Mouse (Mus musculus): ENCODE measurements around the gene Myof.

Myof gene

DNA sequence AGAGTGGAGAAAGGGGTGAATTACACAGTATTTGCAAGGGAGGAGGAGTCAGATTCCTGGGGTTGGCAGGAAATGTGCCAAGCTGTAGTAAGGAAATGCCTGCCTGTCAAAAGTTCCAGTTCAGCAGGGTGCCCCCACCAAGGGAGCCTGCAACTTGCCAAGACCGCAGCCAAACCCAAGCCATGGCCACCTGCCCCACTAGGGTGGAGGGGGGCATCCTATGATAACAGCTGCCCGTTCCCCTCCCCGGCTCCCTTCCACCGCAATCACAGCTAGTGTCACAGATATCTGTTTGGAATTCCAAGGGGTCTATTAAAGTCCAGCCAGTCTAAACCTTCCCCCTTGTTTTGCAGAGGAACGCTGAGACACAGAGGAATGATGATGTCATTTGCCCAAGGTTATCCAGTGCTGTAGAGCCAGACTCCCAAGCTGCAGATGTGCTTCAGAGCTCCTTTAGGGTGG, 1.1 kb downstream of the Myof start:
- no peak for DNase-seq (ENCODE audit: low read depth)

DNA sequence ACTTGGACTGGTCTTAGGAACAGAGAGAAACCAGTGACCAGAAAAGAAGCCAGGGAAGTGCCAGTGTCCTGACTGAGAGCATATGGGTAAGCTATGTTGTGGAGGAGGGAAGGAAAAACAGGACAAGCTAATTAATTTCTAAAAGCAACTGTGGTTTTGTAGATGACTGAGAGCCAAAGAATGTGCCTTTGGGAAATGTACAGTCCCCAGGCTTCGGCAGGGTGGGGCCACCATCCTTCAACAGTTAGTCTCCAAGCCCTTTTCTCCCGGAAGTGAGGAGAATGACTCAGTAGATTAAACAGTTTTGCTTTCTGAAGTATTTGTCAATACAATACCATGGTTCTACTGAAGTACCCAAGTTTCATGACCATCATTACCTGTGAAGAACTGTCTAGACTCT, 5.1 kb downstream of the Myof start:
- DNase-seq (ENCODE audit: low read depth) = no peak

DNA sequence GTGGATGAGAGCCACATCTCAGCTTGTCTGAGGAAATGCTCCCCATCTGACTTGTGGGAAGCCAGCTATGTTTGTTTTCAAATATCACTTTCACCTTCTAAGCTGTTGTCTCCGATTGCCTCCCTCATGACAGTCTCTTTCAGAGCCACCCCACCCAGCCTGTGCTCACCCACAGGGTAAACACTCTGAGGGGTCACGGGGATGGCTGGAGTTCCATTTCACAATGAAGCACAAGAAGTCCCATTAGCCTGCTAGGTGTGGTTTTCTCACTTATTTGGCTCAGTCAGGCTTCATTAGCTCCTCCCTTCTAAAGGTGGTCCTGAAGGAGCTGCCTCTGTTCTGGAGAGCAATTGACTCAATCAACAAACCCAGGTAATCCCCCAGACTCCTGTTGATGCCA, 7.6 kb downstream of the Myof start:
- no peak for DNase-seq (ENCODE audit: low read depth)

DNA sequence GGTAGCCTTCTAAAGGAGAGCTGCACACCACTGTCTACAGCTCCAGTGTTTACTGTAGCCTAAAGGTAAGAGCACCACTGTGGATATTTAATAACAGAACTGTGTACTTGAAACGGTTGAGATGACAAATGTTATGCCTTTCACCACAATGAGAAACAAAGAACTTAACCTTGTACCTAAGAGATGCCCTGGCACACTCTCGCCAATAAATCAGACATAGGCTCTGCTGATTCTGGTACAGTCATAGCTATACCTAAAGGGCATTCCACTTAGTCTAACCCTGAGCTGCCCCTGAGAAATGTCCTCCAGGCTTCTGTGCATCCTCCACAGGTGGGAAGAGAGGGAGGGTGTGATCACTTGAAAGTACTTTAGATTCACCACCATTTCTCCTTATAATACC, 8.7 kb downstream of the Myof start:
- no peak for DNase-seq (ENCODE audit: low read depth)

DNA sequence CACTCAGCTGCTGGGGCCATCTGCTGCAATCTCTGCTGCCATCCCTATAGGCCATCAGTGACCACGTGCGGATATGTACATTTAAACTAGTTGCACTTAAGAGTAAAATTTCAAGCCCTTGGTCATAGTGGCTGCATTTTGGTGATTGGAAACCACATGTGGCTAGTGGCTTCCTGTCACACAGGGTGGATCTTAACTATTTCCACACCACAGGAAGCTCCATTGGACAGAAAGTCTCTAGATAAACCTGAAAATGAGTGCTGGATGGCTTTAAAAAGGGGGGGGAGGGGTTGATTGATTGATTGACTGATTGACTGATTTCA, 9.7 kb downstream of the Myof start:
- no peak for DNase-seq (ENCODE audit: low read depth)

DNA sequence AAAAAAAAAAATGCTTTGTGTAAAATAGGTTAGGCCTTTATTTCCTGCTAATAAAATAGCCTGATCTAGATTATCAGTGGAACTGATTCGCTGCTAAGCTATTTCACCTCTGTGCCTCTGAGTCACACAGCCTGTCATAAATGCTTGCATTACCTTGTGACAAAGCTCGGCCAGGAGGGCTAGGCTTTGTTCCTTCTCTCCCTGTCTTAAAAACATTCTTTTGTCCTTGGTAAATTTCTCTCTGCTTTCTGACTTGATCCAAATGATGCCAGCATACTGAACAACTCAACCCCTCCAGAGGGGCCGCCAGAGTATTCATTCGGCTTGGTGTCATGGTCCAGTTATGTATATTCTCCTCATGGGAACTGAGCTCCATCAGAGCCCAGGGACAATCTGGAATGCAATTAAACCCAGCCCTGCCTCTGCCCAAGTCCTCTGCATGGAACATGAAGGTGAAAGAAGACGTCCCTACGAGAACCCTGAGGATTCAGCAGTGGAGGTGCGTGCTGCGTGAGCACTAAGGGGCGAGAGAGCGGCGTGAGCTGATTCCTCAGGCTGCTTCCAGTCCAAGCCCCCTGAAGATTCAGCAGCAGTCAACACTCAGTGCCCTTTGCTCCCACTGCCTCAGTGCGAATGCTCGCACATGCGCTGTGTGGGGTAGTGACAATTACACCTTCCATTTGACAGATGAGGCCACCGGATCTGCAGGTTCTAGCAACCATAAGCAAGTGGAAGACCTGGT, 10.2 kb downstream of the Myof start:
- no peak for DNase-seq (ENCODE audit: low read depth)

DNA sequence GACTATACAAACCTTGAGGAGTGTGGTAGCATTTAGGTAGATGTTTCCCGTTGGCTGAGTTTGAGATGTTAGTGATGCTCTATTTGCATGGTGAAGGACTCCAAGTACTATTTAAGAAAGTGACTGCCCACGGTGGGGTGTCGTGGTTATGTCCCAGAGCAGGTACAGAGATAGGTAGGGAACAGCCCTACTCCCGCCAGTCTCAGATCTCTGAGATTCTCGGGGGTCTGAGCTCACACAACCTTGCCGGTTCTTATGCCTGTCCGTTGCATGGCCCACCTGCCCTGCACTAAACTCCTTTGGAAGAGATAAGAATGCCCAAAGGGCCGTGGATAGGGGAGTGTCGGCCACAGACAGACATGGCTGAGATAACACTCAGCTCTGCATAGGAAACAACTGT, 12.2 kb downstream of the Myof start:
- no peak for DNase-seq (ENCODE audit: low read depth)

DNA sequence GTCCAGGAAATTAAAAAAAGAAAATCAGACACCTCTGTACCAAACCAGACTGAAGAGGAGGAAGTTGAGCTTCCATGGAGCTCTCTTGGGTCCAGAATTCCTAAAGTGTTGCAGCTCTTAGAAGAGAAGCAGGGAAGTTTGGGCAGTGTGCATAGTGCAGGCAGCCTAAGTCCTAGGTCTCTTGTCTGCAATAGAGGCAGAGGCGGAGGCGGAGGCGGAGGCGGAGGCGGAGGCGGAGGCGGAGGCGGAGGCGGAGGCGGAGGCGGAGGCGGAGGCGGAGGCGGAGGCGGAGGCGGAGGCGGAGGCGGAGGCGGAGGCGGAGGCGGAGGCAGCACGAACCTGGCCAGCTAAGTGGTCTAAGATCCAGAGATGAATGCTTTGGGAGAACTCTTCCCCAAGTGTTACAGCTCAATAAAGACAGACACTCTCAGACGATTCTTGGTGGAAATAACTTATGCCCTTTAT, 12.7 kb downstream of the Myof start:
- DNase-seq (ENCODE audit: low read depth) = no peak

DNA sequence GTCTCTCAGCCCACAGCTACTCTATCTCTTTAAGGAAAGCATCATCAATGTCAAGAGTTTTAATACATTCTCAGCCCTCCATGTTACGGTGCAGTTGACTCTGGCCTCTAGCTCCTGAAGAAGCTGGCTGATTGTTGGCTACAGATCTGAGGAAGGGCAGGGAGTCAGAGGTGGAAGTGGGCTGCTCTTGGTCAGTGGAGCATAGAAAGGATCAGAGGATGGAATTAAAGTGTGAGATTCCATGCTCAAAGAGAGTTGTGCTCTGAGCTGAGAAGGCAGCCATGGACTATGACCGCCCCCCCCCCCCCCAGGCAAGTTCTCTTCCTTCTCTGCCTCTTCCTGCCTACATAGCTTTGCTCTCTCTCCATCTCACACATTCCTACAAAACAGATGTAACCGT, 13.5 kb downstream of the Myof start:
- no peak for DNase-seq (ENCODE audit: low read depth)

DNA sequence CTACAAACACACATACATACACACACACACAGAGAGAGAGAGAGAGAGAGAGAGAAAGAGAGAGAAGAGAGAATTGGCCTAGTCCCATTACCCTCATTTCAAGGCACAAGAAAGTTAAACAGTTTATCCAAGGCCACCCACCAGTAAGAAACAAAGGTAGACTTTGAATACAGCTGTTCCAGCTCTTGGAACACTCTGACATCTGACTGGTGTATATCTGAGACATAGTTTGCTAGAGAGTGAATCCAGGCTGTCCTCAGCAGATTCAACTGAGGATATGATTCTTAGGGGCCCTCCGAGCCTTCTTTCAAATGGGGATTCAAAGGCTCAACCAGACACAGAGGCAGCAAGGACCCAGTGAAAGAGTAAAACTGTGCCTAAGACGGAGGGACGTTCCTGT, 14.1 kb downstream of the Myof start:
- no peak for DNase-seq (ENCODE audit: low read depth)

DNA sequence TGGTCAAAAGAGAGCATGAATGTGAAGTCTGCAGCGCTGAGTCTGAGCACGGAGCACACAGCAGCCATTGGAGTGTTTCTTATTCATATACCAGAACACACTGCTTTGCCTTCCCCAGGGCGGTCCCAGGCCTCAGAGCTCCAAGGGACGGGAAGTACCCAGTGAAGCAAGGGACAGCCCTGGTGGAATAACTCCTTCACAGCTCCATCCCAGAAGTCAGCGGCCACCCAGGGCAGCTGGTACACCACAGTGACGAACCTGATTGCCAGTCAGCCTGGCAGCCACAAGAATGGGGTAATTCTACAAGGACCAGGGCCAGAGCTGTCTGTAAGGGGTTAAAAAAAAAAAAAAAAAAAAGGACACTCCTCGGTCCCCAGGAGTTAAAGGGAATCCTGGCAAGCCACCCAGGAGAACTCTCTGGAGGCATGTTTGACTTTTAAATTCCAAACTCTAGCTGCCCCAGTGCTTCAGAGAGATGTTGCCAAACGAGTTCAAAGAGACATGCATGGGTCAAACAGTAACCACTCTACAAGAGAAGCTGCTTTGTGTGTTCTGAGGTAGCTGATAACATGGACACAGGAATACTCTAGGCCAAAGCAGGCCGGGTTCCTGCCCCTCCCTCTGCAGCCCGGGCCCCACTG, 15.4 kb downstream of the Myof start:
- no peak for DNase-seq (ENCODE audit: low read depth)

DNA sequence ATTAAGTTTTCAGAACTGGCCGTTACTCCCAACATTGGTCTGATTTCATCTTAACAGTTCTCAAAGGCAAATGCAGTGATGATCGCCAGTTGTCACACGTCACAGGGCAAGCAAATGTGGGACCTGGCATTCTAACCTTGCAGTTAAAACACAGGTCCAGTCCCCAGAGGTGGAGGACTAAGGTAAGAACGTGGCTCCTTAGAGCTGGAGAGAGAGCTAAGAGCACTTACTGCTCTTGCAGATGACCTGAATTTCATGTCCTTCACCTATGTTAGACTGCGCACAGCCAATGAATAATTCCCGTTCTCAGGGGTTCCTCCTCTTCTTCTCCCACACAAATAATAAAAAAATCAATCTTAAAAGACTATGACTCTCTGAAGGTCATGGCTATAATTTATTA, 16.0 kb downstream of the Myof start:
- no peak for DNase-seq (ENCODE audit: low read depth)

DNA sequence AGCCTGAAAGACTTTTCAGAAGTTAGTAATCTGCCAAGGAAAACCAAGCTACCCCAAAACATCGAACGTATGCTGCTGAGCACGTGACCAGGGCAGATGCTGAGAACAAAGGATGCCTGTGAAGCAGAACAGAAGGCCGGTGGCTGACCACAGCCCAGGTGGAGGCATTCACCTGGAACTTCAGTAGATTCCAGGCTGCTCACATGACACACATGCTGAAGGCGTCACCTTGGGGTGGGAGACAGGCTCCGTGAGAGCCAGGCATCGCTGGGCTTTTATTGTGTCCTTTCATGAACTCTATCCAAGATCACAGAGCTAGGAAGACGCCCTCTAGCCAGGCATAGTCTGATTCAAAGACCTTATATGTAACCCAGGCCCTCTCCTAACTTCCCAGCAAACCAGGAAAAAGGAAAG, 17.2 kb downstream of the Myof start:
- no peak for DNase-seq (ENCODE audit: low read depth)

DNA sequence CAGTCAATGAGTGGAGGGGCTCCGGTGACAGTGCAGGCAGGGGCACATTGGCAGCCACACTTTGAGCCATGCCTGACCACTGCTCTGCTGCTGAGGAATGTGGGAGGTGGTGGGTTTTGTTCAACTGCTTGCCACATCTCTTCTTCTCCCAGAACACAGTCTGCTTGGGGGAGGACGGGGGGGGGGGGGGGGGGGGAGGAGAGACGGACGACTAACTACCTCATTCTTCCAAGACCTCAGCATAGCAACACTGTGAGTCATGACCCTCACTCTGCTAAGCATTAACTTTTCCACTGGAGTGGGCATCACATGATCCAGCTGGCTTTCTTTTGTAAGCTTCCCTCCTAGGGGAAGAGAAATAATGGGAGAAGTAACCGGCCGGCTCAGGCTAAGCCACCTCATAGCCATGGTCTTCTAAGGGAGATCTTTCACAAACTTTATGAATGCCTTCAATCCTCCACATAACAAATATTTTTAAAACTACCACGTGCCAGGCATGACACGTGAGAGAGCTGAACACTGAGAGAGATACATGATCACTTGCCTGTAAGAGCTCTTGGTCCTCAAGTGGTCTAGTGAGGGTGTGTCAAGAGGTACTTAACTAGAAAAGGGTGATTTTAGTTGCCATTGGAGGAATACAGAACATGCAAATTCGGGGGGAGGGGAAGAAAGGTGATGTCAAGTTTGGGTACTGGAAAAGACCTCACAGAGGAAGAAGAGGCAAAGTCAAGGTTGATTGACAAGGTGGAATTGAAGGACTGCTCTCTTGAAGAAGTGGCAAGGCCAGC, 17.9 kb downstream of the Myof start:
- DNase-seq (ENCODE audit: low read depth) = no peak

DNA sequence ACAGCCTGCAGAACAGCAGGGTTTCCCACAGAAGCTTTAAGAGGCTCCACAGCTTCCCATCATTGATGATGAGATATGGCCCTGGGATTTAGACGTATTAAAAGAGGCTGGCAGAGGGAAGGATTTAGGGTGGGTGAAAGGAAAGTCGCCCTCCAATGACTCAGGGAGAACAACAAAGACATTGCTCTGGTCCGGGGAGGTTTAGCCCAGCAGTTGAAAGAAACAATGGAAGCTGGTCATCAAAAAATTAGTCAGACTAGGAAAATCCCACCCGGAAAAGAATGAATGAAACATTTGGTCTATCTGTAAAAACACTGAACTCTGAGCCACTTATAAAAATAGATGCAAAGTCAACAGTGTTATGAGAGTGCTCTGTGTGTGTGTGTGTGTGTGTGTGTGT, 19.8 kb downstream of the Myof start:
- no peak for DNase-seq (ENCODE audit: low read depth)

DNA sequence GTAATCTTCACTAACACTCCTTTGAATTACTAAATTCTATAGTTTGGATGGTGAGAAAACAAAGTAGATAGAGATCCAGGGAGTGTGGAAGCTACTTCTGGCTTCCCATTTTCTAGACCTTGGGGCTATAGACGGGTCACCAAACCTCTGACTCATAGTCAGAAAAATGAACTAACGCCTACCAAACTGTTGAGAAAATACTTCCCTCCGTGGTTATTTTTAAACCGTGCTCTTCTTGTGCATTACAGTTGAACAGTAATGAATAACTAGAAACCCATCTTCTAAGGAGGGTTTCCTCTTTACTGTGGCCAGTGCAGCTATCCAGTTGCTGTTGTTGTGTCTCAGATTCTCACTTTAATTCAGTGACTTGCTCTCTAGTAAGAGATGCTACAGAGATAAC, 20.7 kb downstream of the Myof start:
- peak; percentile 29 for DNase-seq (ENCODE audit: low read depth)

DNA sequence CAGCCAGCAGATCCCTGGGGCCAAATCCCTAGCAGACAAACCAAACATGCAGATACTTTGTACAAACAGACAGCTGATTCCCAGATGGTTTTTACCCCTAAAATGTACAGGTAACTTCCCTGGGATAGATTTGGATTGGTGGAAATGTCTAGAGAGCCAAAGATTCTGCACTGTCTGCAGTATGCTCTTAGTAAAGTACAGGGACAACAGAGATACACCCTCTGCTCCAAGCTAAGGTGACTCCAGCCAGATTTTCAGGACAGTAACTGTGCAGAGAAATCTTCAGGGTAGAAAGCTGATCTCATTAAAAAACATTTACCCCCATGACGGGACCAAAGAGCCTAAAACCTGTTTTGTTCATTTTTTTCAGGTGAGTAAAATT, 27.5 kb downstream of the Myof start:
- no peak for DNase-seq (ENCODE audit: low read depth)

DNA sequence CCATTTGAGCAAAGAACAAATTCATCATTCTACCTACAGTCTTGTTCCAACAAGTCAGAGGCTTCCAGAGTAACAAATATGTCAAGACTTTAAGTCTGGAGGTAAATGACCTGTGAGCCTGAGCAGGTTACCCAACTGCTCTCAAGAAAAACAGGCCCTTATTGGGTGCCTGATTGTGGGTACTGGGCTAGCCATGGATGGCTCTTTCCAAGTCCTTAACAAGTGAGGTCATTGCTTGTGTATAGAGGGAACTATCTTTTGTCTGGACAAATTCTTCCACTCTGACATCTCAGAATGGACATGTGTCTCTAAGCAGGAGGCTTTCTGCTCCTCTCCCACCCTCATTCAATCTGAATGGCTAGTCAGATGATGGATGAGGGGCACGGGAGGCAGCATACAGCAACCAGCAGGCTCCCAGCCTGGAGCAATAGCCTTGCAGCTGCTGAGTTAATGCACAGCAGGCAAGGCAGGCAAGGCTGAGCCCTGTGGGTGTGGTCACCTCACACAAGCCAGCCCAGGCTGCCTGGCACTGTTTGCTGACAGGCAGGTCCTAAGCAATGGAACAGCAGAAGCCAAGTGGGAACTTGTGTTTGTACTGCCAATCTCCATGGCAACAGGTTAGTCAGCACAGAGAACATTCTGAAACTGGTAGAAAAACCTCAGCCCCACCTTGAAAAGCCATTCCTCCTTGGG, 28.1 kb downstream of the Myof start:
- peak; percentile 47 for DNase-seq (ENCODE audit: low read depth)

DNA sequence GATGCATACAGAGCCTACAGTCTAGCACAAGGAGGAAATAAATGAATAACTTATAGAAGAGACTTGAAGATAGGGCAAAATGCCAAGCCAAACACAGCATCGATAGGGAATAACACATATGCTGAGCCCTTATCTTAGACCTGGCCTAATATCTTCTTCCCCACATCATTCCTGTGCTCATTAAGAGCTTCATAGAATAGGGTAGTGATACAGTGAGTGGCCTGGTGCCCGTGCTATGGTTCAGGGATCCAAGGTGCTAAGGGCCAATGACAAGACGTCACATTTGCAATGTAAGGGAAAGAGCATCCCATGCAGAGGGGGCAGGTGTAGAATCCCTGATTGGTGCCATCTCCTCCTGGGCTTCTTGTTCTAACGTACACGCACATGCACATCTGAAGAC, 28.9 kb downstream of the Myof start:
- no peak for DNase-seq (ENCODE audit: low read depth)

DNA sequence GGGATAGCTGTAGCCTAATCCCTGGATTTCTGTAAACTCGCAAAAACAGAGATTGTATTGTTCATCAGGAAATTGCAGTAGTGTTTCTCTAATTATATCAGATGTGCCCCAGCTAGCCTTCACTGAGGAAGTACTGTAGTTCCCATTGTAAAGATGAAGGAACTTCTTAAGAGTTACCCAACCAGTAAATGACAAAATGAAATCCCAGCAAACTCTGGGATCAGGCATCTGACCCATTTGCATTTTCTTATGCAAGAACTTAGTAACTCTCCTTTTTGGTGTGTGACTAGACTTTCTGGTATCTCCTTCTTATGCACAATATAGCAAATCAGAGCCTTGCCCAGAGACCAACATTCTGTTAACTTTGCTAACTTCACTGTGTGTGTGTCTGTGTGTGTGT, 32.0 kb downstream of the Myof start:
- no peak for DNase-seq (ENCODE audit: low read depth)

DNA sequence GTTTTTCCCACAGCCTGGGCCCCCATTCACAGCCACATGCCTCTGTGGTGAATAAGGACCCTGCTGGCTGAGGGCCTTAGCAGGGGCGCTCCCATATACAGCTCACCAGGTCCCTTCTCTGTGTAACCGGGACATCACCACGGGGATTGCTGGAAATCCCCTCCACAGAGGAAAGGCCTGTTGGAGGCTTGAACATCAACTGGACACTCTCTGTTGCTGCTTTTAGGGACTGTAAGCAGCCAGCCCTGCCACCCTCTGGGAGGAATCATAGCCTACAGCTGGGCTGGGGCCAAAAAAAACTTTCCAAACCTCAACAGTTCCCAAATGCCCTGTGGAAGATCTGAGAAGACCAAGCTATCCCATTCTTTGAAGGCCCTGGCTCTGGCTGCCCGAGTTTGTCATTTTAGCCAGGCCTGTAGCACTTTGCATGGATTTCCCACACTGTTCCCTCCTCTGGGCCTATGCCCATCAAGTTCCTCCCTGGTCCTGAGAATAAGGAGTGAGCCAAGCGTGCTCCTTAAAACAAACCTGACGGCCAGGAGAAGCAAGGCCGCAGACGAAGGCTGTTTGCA, 38.5 kb downstream of the Myof start:
- DNase-seq (ENCODE audit: low read depth) = no peak
